Mouse (Mus musculus): ENCODE results near the gene Sh3rf3. TPM values are rescaled to one million over a fixed set of nuclear protein-coding genes. Genes with fewer than 3 reads are reported as not detected.

The Sh3rf3 gene
- polyA plus RNA-seq, 1 experiment: 1.2 TPM

DNA sequence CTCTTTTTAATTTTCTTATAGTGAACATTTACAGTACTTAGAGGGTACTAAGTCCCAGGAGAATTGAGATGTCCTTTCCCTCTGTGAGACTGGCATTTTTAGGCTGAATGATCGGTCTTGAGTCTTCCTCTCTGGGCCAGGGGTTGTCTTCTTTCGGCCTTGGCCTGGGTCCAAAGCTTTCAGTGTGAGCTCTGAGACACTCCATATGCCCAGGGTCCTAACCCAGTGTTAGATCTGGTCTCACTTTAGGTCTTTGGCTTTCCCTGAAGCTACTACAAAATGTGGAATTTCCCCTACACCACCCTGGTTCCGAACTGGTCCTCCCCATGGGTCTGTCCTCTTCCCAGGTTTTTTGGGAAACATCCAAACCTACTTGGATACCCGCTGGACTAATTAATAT lies 155.1 kb downstream of the Sh3rf3 start:
- Histone ChIP-seq H3K27me3 (ENCODE audit: control insufficient read depth, insufficient read depth, low read length) (no peaks in the 10 kb centered on the region), H3K27ac (ENCODE audit: control insufficient read depth, insufficient read depth, low read depth, low read length) (no peak overlapping the region), H3K4me1 (ENCODE audit: control insufficient read depth, insufficient read depth, low read length) (no peaks in the 10 kb centered on the region), H3K36me3 (ENCODE audit: control insufficient read depth, insufficient read depth, low read length) (no peaks in the 10 kb centered on the region), H3K4me3 (ENCODE audit: control insufficient read depth, low read depth, low read length) (no peak overlapping the region; the same call in 1 of the 2 replicates)
- TF ChIP-seq POLR2A (IDR thresholded peaks at IDR 0.05; ENCODE audit: control insufficient read depth, low read depth, low read length) (no peak), CTCF (IDR thresholded peaks at IDR 0.05; ENCODE audit: control insufficient read depth, insufficient read depth, insufficient replicate concordance, low read depth, low read length) (no peak)

GRCm38 (mm10) chr10:58969351-58969750 lies 156.2 kb downstream of the Sh3rf3 start:
- no peaks in the 10 kb centered on the region for H3K27me3 ChIP-seq (ENCODE audit: control insufficient read depth, insufficient read depth, low read length)
- no peak overlapping the region for H3K4me3 ChIP-seq (ENCODE audit: control insufficient read depth, low read depth, low read length)
- no peaks in the 10 kb centered on the region for H3K4me1 ChIP-seq (ENCODE audit: control insufficient read depth, insufficient read depth, low read length)
- no peak overlapping the region for H3K27ac ChIP-seq (ENCODE audit: control insufficient read depth, insufficient read depth, low read depth, low read length)
- TF ChIP-seq POLR2A (IDR thresholded peaks at IDR 0.05; ENCODE audit: control insufficient read depth, low read depth, low read length) (no peak), CTCF (IDR thresholded peaks at IDR 0.05; ENCODE audit: control insufficient read depth, insufficient read depth, insufficient replicate concordance, low read depth, low read length) (no peak)
- H3K36me3 ChIP-seq (ENCODE audit: control insufficient read depth, insufficient read depth, low read length): no peaks in the 10 kb centered on the region

GRCm38 (mm10) chr10:58972115-58972514 lies 159.0 kb downstream of the Sh3rf3 start:
- Histone ChIP-seq H3K4me3 (ENCODE audit: control insufficient read depth, low read depth, low read length) (no peak overlapping the region), H3K27ac (ENCODE audit: control insufficient read depth, insufficient read depth, low read depth, low read length) (no peak overlapping the region), H3K27me3 (ENCODE audit: control insufficient read depth, insufficient read depth, low read length) (no peaks in the 10 kb centered on the region), H3K4me1 (ENCODE audit: control insufficient read depth, insufficient read depth, low read length) (no peaks in the 10 kb centered on the region), H3K36me3 (ENCODE audit: control insufficient read depth, insufficient read depth, low read length) (no peaks in the 10 kb centered on the region)
- TF ChIP-seq CTCF (IDR thresholded peaks at IDR 0.05; ENCODE audit: control insufficient read depth, insufficient read depth, insufficient replicate concordance, low read depth, low read length): no peak
- TF ChIP-seq POLR2A (IDR thresholded peaks at IDR 0.05; ENCODE audit: control insufficient read depth, low read depth, low read length): no peak

- Histone ChIP-seq H3K4me1 (ENCODE audit: control insufficient read depth, insufficient read depth, low read length) (no peaks in the 10 kb centered on the region), H3K36me3 (ENCODE audit: control insufficient read depth, insufficient read depth, low read length) (no peaks in the 10 kb centered on the region), H3K27ac (ENCODE audit: control insufficient read depth, insufficient read depth, low read depth, low read length) (no peak overlapping the region), H3K27me3 (ENCODE audit: control insufficient read depth, insufficient read depth, low read length) (no peaks in the 10 kb centered on the region), H3K4me3 (ENCODE audit: control insufficient read depth, low read depth, low read length) (no peak overlapping the region)
- TF ChIP-seq CTCF (IDR thresholded peaks at IDR 0.05; ENCODE audit: control insufficient read depth, insufficient read depth, insufficient replicate concordance, low read depth, low read length) (no peak), POLR2A (IDR thresholded peaks at IDR 0.05; ENCODE audit: control insufficient read depth, low read depth, low read length) (no peak)
These were observed 161.0 kb downstream of the Sh3rf3 start for GRCm38 (mm10) chr10:58974138-58974537.

GRCm38 (mm10) chr10:58979320-58979959 lies 166.3 kb downstream of the Sh3rf3 start:
- TF ChIP-seq CTCF (IDR thresholded peaks at IDR 0.05; ENCODE audit: control insufficient read depth, insufficient read depth, insufficient replicate concordance, low read depth, low read length) (no peak), POLR2A (IDR thresholded peaks at IDR 0.05; ENCODE audit: control insufficient read depth, low read depth, low read length) (no peak)
- H3K4me3 ChIP-seq (ENCODE audit: control insufficient read depth, low read depth, low read length): no peak overlapping the region

GRCm38 (mm10) chr10:58981674-58982329 lies 168.6 kb downstream of the Sh3rf3 start:
- H3K27me3 ChIP-seq (ENCODE audit: control insufficient read depth, insufficient read depth, low read length): no peaks in the 10 kb centered on the region
- no peak for TF ChIP-seq CTCF (IDR thresholded peaks at IDR 0.05; ENCODE audit: control insufficient read depth, insufficient read depth, insufficient replicate concordance, low read depth, low read length)
- TF ChIP-seq POLR2A (IDR thresholded peaks at IDR 0.05; ENCODE audit: control insufficient read depth, low read depth, low read length): no peak
- no peaks in the 10 kb centered on the region for H3K36me3 ChIP-seq (ENCODE audit: control insufficient read depth, insufficient read depth, low read length)
- no peak overlapping the region for H3K27ac ChIP-seq (ENCODE audit: control insufficient read depth, insufficient read depth, low read depth, low read length)
- H3K4me3 ChIP-seq (ENCODE audit: control insufficient read depth, low read depth, low read length): no peak overlapping the region
- H3K4me1 ChIP-seq (ENCODE audit: control insufficient read depth, insufficient read depth, low read length): no peaks in the 10 kb centered on the region

More at GRCm38 (mm10) chr10:58979320-58979959, 166.3 kb downstream of the Sh3rf3 start:
- no peaks in the 10 kb centered on the region for H3K27me3 ChIP-seq (ENCODE audit: control insufficient read depth, insufficient read depth, low read length)
- no peak overlapping the region for H3K27ac ChIP-seq (ENCODE audit: control insufficient read depth, insufficient read depth, low read depth, low read length)
- H3K4me1 ChIP-seq (ENCODE audit: control insufficient read depth, insufficient read depth, low read length): no peaks in the 10 kb centered on the region
- H3K36me3 ChIP-seq (ENCODE audit: control insufficient read depth, insufficient read depth, low read length): no peaks in the 10 kb centered on the region

GRCm38 (mm10) chr10:58982546-58983154 lies 169.5 kb downstream of the Sh3rf3 start:
- H3K27me3 ChIP-seq (ENCODE audit: control insufficient read depth, insufficient read depth, low read length): no peaks in the 10 kb centered on the region
- H3K4me3 ChIP-seq (ENCODE audit: control insufficient read depth, low read depth, low read length): no peak overlapping the region
- TF ChIP-seq POLR2A (IDR thresholded peaks at IDR 0.05; ENCODE audit: control insufficient read depth, low read depth, low read length) (no peak), CTCF (IDR thresholded peaks at IDR 0.05; ENCODE audit: control insufficient read depth, insufficient read depth, insufficient replicate concordance, low read depth, low read length) (no peak)
- no peaks in the 10 kb centered on the region for H3K4me1 ChIP-seq (ENCODE audit: control insufficient read depth, insufficient read depth, low read length)
- H3K27ac ChIP-seq (ENCODE audit: control insufficient read depth, insufficient read depth, low read depth, low read length): no peak overlapping the region
- H3K36me3 ChIP-seq (ENCODE audit: control insufficient read depth, insufficient read depth, low read length): no peaks in the 10 kb centered on the region
